Mouse (Mus musculus): Measurements from ENCODE around the gene Cox6b1. TPM values are rescaled to one million over a fixed set of nuclear protein-coding genes. Genes with fewer than 3 reads are reported as not detected.

The Cox6b1 gene
- polyA plus RNA-seq, 1 experiment from 2014 or later = 779 TPM

- Histone ChIP-seq H3K4me3 (no peak overlapping the region), H3K27me3 (ENCODE audit: low read depth, poor library complexity, severe bottlenecking) (no peaks in the 10 kb centered on the region), H3K9me3 (replicated peaks) (no peaks in the 10 kb centered on the region), H3K36me3 (no peaks in the 10 kb centered on the region), H3K4me1 (peaks cover 17% of the 10 kb centered on the region), H3K27ac (replicated peaks) (no peak overlapping the region)
- DNase-seq (ENCODE audit: low spot score) = no peak
- WGBS = 69% methylated on average over 8 of the region's 8 CpGs
These were observed 21.5 kb downstream of the Cox6b1 start for GRCm38 (mm10) chr7:30604424-30604823.

GRCm38 (mm10) chr7:30602583-30602982 is 23.4 kb downstream of the Cox6b1 start:
- H3K36me3 ChIP-seq = no peaks in the 10 kb centered on the region
- H3K4me1 ChIP-seq = peaks cover 9% of the 10 kb centered on the region
- no peak overlapping the region for H3K4me3 ChIP-seq
- DNase-seq (ENCODE audit: low spot score) = no peak
- no peak overlapping the region for H3K27ac ChIP-seq (replicated peaks)
- no peaks in the 10 kb centered on the region for H3K9me3 ChIP-seq (replicated peaks)
- 71% methylated on average over 3 of the region's 3 CpGs for WGBS
- no peaks in the 10 kb centered on the region for H3K27me3 ChIP-seq (ENCODE audit: low read depth, poor library complexity, severe bottlenecking)

GRCm38 (mm10) chr7:30600651-30601050 is 25.3 kb downstream of the Cox6b1 start:
- WGBS = 81% methylated on average over 7 of the region's 7 CpGs
- no peak for DNase-seq (ENCODE audit: low spot score)
- no peaks in the 10 kb centered on the region for H3K36me3 ChIP-seq
- no peak overlapping the region for H3K4me3 ChIP-seq
- no peaks in the 10 kb centered on the region for H3K27me3 ChIP-seq (ENCODE audit: low read depth, poor library complexity, severe bottlenecking)
- no peak overlapping the region for H3K27ac ChIP-seq (replicated peaks)
- peaks cover 9% of the 10 kb centered on the region for H3K4me1 ChIP-seq
- H3K9me3 ChIP-seq (replicated peaks) = no peaks in the 10 kb centered on the region

- Histone ChIP-seq H3K36me3 (no peaks in the 10 kb centered on the region), H3K27me3 (ENCODE audit: low read depth, poor library complexity, severe bottlenecking) (no peaks in the 10 kb centered on the region), H3K9me3 (replicated peaks) (no peaks in the 10 kb centered on the region), H3K4me3 (peak overlapping the region; percentile 26; the same call in 1 of the 2 replicates), H3K27ac (replicated peaks) (no peak overlapping the region), H3K4me1 (peaks cover 9% of the 10 kb centered on the region)
- DNase-seq (ENCODE audit: low spot score) = peak; percentile 85
- WGBS = 2% methylated on average over 16 of the region's 16 CpGs
These were observed 26.0 kb downstream of the Cox6b1 start for GRCm38 (mm10) chr7:30599933-30600353.

- Histone ChIP-seq H3K4me1 (peaks cover 9% of the 10 kb centered on the region), H3K4me3 (peak within 1 kb of the TSS; percentile 26; the same call in 1 of the 2 replicates), H3K27me3 (ENCODE audit: low read depth, poor library complexity, severe bottlenecking) (no peaks in the 10 kb centered on the region), H3K9me3 (replicated peaks) (no peaks in the 10 kb centered on the region), H3K36me3 (no peaks in the 10 kb centered on the region), H3K27ac (replicated peaks) (no peak within 1 kb of the TSS)
- no peak for DNase-seq (ENCODE audit: low spot score)
- 92% methylated on average over 12 of the region's 12 CpGs for WGBS
These were observed 27.2 kb downstream of the Cox6b1 start, which contains the start of gene Zbtb32 for GRCm38 (mm10) chr7:30598786-30599185. Zbtb32 (minus strand) TSS chr7:30598909.

GRCm38 (mm10) chr7:30596811-30597210 is 29.1 kb downstream of the Cox6b1 start:
- no peaks in the 10 kb centered on the region for H3K36me3 ChIP-seq
- no peak for DNase-seq (ENCODE audit: low spot score)
- H3K4me1 ChIP-seq = peaks cover 12% of the 10 kb centered on the region
- 80% methylated on average over 5 of the region's 5 CpGs for WGBS
- H3K4me3 ChIP-seq = no peak overlapping the region
- no peak overlapping the region for H3K27ac ChIP-seq (replicated peaks)
- H3K9me3 ChIP-seq (replicated peaks) = no peaks in the 10 kb centered on the region
- no peaks in the 10 kb centered on the region for H3K27me3 ChIP-seq (ENCODE audit: low read depth, poor library complexity, severe bottlenecking)

- Histone ChIP-seq H3K27ac (replicated peaks) (no peak overlapping the region), H3K36me3 (no peaks in the 10 kb centered on the region), H3K4me3 (no peak overlapping the region), H3K9me3 (replicated peaks) (no peaks in the 10 kb centered on the region), H3K27me3 (ENCODE audit: low read depth, poor library complexity, severe bottlenecking) (no peaks in the 10 kb centered on the region), H3K4me1 (peaks cover 17% of the 10 kb centered on the region)
- DNase-seq (ENCODE audit: low spot score) = no peak
- WGBS = 85% methylated on average over 5 of the region's 5 CpGs
These were observed 29.9 kb downstream of the Cox6b1 start for GRCm38 (mm10) chr7:30596093-30596492.

- DNase-seq (ENCODE audit: low spot score) = no peak
- no peaks in the 10 kb centered on the region for H3K27me3 ChIP-seq (ENCODE audit: low read depth, poor library complexity, severe bottlenecking)
These were observed 31.4 kb downstream of the Cox6b1 start for GRCm38 (mm10) chr7:30594510-30595024.

GRCm38 (mm10) chr7:30593579-30594509 is 32.1 kb downstream of the Cox6b1 start:
- 83% methylated on average over 10 of the region's 10 CpGs for WGBS
- DNase-seq (ENCODE audit: low spot score) = no peak
- no peak overlapping the region for H3K27ac ChIP-seq (replicated peaks)

More at GRCm38 (mm10) chr7:30594510-30595024, 31.4 kb downstream of the Cox6b1 start:
- Histone ChIP-seq H3K27ac (replicated peaks) (no peak overlapping the region), H3K9me3 (replicated peaks) (no peaks in the 10 kb centered on the region), H3K4me1 (peaks cover 17% of the 10 kb centered on the region), H3K36me3 (no peaks in the 10 kb centered on the region), H3K4me3 (no peak overlapping the region)
- WGBS = 64% methylated on average over 4 of the region's 4 CpGs

GRCm38 (mm10) chr7:30592772-30593423 is 33.1 kb downstream of the Cox6b1 start:
- no peak for DNase-seq (ENCODE audit: low spot score)
- H3K4me1 ChIP-seq = peaks cover 16% of the 10 kb centered on the region
- WGBS = 63% methylated on average over 5 of the region's 5 CpGs

More at GRCm38 (mm10) chr7:30593579-30594509, 32.1 kb downstream of the Cox6b1 start:
- Histone ChIP-seq H3K4me1 (peaks cover 16% of the 10 kb centered on the region), H3K9me3 (replicated peaks) (no peaks in the 10 kb centered on the region), H3K4me3 (no peak overlapping the region), H3K36me3 (no peaks in the 10 kb centered on the region), H3K27me3 (ENCODE audit: low read depth, poor library complexity, severe bottlenecking) (no peaks in the 10 kb centered on the region)

GRCm38 (mm10) chr7:30591605-30591951 is 34.4 kb downstream of the Cox6b1 start:
- Histone ChIP-seq H3K9me3 (replicated peaks) (no peaks in the 10 kb centered on the region), H3K4me1 (peaks cover 28% of the 10 kb centered on the region), H3K27me3 (ENCODE audit: low read depth, poor library complexity, severe bottlenecking) (no peaks in the 10 kb centered on the region), H3K4me3 (peak overlapping the region; percentile 16; the same call in 1 of the 2 replicates), H3K27ac (replicated peaks) (no peak overlapping the region), H3K36me3 (peaks cover 3% of the 10 kb centered on the region)
- 43% methylated on average over 4 of the region's 4 CpGs for WGBS
- DNase-seq (ENCODE audit: low spot score) = no peak

More at GRCm38 (mm10) chr7:30592772-30593423, 33.1 kb downstream of the Cox6b1 start:
- Histone ChIP-seq H3K36me3 (no peaks in the 10 kb centered on the region), H3K27ac (replicated peaks) (no peak overlapping the region; the same call in 1 of the 2 replicates), H3K27me3 (ENCODE audit: low read depth, poor library complexity, severe bottlenecking) (no peaks in the 10 kb centered on the region), H3K4me3 (no peak overlapping the region), H3K9me3 (replicated peaks) (no peaks in the 10 kb centered on the region)

GRCm38 (mm10) chr7:30590927-30591604 is 34.9 kb downstream of the Cox6b1 start:
- H3K27ac ChIP-seq (replicated peaks) = no peak overlapping the region
- 83% methylated on average over 9 of the region's 9 CpGs for WGBS

More at GRCm38 (mm10) chr7:30590927-30591604, 34.9 kb downstream of the Cox6b1 start:
- Histone ChIP-seq H3K4me1 (peaks cover 32% of the 10 kb centered on the region), H3K36me3 (peaks cover 8% of the 10 kb centered on the region), H3K9me3 (replicated peaks) (no peaks in the 10 kb centered on the region), H3K4me3 (peak overlapping the region; percentile 16; the same call in 1 of the 2 replicates), H3K27me3 (ENCODE audit: low read depth, poor library complexity, severe bottlenecking) (no peaks in the 10 kb centered on the region)
- DNase-seq (ENCODE audit: low spot score) = no peak
